Mouse (Mus musculus): ENCODE results near the gene Cyld. TPM values are rescaled to one million over a fixed set of nuclear protein-coding genes. Genes with fewer than 3 reads are reported as not detected.
"Not testable (repeated sequence)": the region's sequence is repeated elsewhere in the genome, so short reads cannot be mapped to it uniquely, and the experiment has no call there.

Cyld gene
- polyA plus RNA-seq, 1 experiment from 2014 or later: 15.8 TPM

- not testable (repeated sequence) for H3K79me2 ChIP-seq (ENCODE audit: inconsistent target); H3K4me3 ChIP-seq (ENCODE audit: inconsistent target); H3K27ac ChIP-seq; H3K36me3 ChIP-seq (ENCODE audit: inconsistent target)
- WGBS (ENCODE audit: missing documents): 80% methylated on average over 3 of the region's 3 CpGs
Observed at GRCm38 (mm10) chr8:88788335-88788734, 91.5 kb downstream of the Cyld start.

DNA sequence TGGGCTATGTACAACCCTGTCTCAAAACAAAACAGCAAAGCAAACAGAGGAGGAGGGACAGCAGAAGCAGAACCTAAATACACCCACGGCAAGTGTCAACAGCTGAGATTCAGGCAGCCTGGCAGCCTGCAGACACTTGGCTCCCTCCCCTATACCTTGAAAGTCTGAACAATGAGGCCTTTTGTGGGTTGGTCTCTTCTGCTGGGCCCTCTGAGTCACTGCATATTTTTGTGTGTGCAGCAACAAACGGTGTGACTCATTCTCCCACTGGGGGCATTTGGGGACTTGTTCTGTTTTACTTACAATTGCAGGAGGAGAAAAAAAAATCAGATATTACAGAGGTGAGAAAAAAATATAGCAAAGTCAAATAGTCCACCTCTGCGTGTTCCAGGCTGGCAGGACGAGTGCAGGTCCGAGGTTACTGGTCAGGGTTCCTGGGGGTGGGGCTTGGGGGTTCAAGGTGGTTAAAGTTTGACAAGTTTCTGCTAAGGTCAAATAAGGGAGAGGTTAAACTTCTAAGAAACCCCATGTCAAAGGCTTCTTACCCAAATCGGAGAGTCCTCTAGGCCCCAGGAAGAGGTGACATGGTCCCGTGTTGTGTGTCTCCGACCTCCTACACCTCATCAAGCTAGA is 96.0 kb downstream of the Cyld start:
- H3K4me3 ChIP-seq (ENCODE audit: inconsistent target): no peak overlapping the region
- WGBS (ENCODE audit: missing documents): 82% methylated on average over 8 of the region's 8 CpGs
- no peaks in the 10 kb centered on the region for H3K79me2 ChIP-seq (ENCODE audit: inconsistent target)
- no peaks in the 10 kb centered on the region for H3K36me3 ChIP-seq (ENCODE audit: inconsistent target)
- H3K27ac ChIP-seq: no peak overlapping the region

DNA sequence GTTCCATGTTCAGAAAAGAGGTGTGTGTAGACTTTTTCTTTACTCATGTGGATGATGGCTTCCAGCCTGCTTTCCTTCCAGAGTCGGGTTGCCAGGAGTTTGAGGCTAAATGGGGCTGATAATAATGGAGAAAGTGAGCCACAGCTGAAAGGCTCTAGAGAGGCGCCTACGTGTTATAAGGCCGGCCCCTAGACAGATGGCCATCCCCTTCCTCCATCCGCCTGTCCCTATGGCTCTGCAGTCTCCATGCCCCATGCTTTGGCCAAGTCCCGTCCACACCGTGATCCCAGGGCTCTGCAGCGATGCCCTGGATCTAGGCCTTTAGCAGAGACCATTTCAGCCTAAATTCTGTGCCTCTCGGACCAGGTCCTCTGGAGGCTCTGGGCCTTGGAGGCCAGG is 96.5 kb downstream of the Cyld start:
- 84% methylated on average over 9 of the region's 9 CpGs for WGBS (ENCODE audit: missing documents)
- Histone ChIP-seq H3K79me2 (ENCODE audit: inconsistent target) (no peaks in the 10 kb centered on the region), H3K36me3 (ENCODE audit: inconsistent target) (no peaks in the 10 kb centered on the region), H3K27ac (no peak overlapping the region), H3K4me3 (ENCODE audit: inconsistent target) (no peak overlapping the region)

- 92% methylated on average over 24 of the region's 24 CpGs for WGBS (ENCODE audit: missing documents)
- no peaks in the 10 kb centered on the region for H3K36me3 ChIP-seq (ENCODE audit: inconsistent target)
Observed at GRCm38 (mm10) chr8:88793746-88794614, 97.2 kb downstream of the Cyld start.

DNA sequence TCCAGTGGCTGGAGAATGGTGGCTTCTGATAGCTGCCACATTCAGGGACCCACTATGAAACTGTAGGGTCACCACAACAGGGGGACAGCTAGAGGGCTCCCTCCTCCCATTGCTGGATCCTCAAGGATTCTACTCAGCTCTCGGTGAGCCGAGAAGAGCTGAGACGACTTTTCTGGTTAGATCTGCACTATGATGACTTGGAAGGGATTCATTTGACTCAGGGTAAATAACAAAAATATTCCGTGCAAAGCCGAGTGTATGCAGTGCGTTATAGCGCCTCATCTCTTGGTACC is 97.7 kb downstream of the Cyld start:
- H3K79me2 ChIP-seq (ENCODE audit: inconsistent target): no peaks in the 10 kb centered on the region
- 90% methylated on average over 7 of the region's 7 CpGs for WGBS (ENCODE audit: missing documents)

More at GRCm38 (mm10) chr8:88793746-88794614, 97.2 kb downstream of the Cyld start:
- H3K4me3 ChIP-seq (ENCODE audit: inconsistent target): no peak overlapping the region
- H3K79me2 ChIP-seq (ENCODE audit: inconsistent target): no peaks in the 10 kb centered on the region
- H3K27ac ChIP-seq: no peak overlapping the region

GRCm38 (mm10) chr8:88795896-88796295 is 99.1 kb downstream of the Cyld start:
- no peak overlapping the region for H3K27ac ChIP-seq
- H3K4me3 ChIP-seq (ENCODE audit: inconsistent target): no peak overlapping the region
- H3K36me3 ChIP-seq (ENCODE audit: inconsistent target): no peaks in the 10 kb centered on the region
- no peaks in the 10 kb centered on the region for H3K79me2 ChIP-seq (ENCODE audit: inconsistent target)
- WGBS (ENCODE audit: missing documents): 88% methylated on average over 5 of the region's 5 CpGs

More for the DNA sequence above, 97.7 kb downstream of the Cyld start:
- no peak overlapping the region for H3K4me3 ChIP-seq (ENCODE audit: inconsistent target)
- no peaks in the 10 kb centered on the region for H3K36me3 ChIP-seq (ENCODE audit: inconsistent target)
- no peak overlapping the region for H3K27ac ChIP-seq

GRCm38 (mm10) chr8:88796651-88797050 is 99.8 kb downstream of the Cyld start:
- Histone ChIP-seq H3K27ac (no peak overlapping the region), H3K4me3 (ENCODE audit: inconsistent target) (no peak overlapping the region), H3K36me3 (ENCODE audit: inconsistent target) (no peaks in the 10 kb centered on the region), H3K79me2 (ENCODE audit: inconsistent target) (no peaks in the 10 kb centered on the region)
- WGBS (ENCODE audit: missing documents): 90% methylated on average over 8 of the region's 9 CpGs

Other genes starting within 250 kb of the Cyld start
- gene Nkd1, start 175.7 kb upstream of the Cyld start, polyA plus RNA-seq (2018): not detected in 3 replicates
- gene Snx20, start 60.9 kb upstream of the Cyld start, polyA plus RNA-seq (2018): 46.2 to 58.6 TPM (median 53.5 TPM) in 3 replicates
- gene Nod2, start 49.7 kb upstream of the Cyld start, polyA plus RNA-seq (2018): 2.4 to 4.6 TPM (median 2.9 TPM) in 3 replicates

Data from macrophage (primary cell).